ENCODE assay signal across 8 mouse cellular contexts in the genomic region with DNA sequence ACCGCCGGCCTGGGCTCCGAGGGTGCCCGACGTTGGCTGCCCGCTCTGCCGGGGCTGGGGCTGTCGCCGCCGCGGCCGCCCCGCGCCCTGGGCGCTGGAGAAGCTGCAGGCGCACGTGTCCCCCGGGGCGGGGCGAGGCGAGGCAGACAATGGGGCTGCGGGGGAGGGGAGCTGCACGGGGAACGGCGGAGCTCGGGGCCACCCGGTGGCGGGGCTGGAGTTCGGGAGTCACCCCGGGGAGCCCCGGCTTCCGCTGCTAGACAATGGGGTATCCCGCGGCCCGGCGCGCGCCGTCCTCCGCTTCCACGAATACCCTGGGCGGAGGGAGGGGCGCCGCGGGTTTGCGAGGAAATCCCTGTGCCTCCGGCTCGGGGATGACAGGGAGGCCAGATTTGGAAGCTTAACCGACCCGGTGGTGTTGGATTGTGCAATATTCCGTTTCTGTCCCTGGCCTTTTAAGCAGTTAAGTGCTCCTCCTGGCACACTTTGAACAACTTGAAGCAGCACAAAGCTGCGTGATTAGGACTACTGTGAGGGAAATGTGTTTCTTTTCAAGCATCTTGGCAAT. TPM values are rescaled to one million over a fixed set of nuclear protein-coding genes. Genes with fewer than 3 reads are reported as not detected.
DNase-seq lines count a peak whose midpoint lies in the region; ATAC-seq and TF ChIP-seq lines count a peak whose summit lies in the region.

No protein-coding gene starts in this region.

- H3K4me3 ChIP-seq in neural tube, embryonic 11.5 days (ENCODE audit: low read depth, low read length): peak overlapping the region; percentile 100
- H3K4me3 ChIP-seq in cerebellum, adult 2 months (replicated peaks; ENCODE audit: insufficient read depth, low read depth, low read length): peak overlapping the region; percentile 55
- H3K4me3 ChIP-seq in hindbrain, embryonic 13.5 days: peak overlapping the region; percentile 99
- H3K4me3 ChIP-seq in limb, embryonic 11.5 days (ENCODE audit: low read depth, low read length): peak overlapping the region; percentile 68
- peak overlapping the region; percentile 98 for H3K4me3 ChIP-seq in midbrain, embryonic 16.5 days (ENCODE audit: low read depth, low read length)

- WGBS in neural tube, embryonic 11.5 days: under 1% methylated on average over 45 of the region's 52 CpGs
- WGBS in cerebellum, adult 2 months: under 1% methylated on average over 51 of the region's 52 CpGs
- WGBS in hindbrain, embryonic 13.5 days: under 1% methylated on average over 24 of the region's 52 CpGs
- WGBS in limb, embryonic 11.5 days: under 1% methylated on average over 42 of the region's 52 CpGs
- WGBS in midbrain, embryonic 16.5 days: under 1% methylated on average over 32 of the region's 52 CpGs

- no peaks in the 10 kb centered on the region for H3K9me3 ChIP-seq in neural tube, embryonic 11.5 days (ENCODE audit: control insufficient read depth, low read length)
- no peaks in the 10 kb centered on the region for H3K9me3 ChIP-seq in hindbrain, embryonic 13.5 days
- no peaks in the 10 kb centered on the region for H3K9me3 ChIP-seq in limb, embryonic 11.5 days (ENCODE audit: control insufficient read depth, low read length)
- H3K9me3 ChIP-seq in midbrain, embryonic 16.5 days (replicated peaks; ENCODE audit: control insufficient read depth, low read length, poor library complexity, severe bottlenecking): no peaks in the 10 kb centered on the region

- no peak for TF ChIP-seq CTCF in cerebellum, adult 2 months (IDR thresholded peaks at IDR 0.05; ENCODE audit: borderline replicate concordance, insufficient read depth, low read depth, low read length)

- H3K4me2 ChIP-seq in neural tube, embryonic 11.5 days (ENCODE audit: low read depth): peak overlapping the region; percentile 56
- peak overlapping the region; percentile 57 for H3K4me2 ChIP-seq in hindbrain, embryonic 13.5 days
- H3K4me2 ChIP-seq in limb, embryonic 11.5 days (ENCODE audit: low read depth, severe bottlenecking): peak overlapping the region; percentile 41
- peak overlapping the region; percentile 68 for H3K4me2 ChIP-seq in midbrain, embryonic 16.5 days (ENCODE audit: low read length)

- H3K4me1 ChIP-seq in neural tube, embryonic 11.5 days (ENCODE audit: control insufficient read depth, insufficient read depth, low read length): peaks cover 3% of the 10 kb centered on the region; the same call in 1 of the 2 replicates
- H3K4me1 ChIP-seq in cerebellum, adult 2 months (ENCODE audit: control insufficient read depth, insufficient read depth, low read length): no peaks in the 10 kb centered on the region
- H3K4me1 ChIP-seq in hindbrain, embryonic 13.5 days (replicated peaks): peaks cover 15% of the 10 kb centered on the region
- H3K4me1 ChIP-seq in limb, embryonic 11.5 days (ENCODE audit: control insufficient read depth, insufficient read depth, low read length): peaks cover 5% of the 10 kb centered on the region
- peaks cover 21% of the 10 kb centered on the region for H3K4me1 ChIP-seq in midbrain, embryonic 16.5 days (ENCODE audit: control insufficient read depth, insufficient read depth, low read length)

- no peak for DNase-seq in neural tube, embryonic 11.5 days (ENCODE audit: low spot score)
- no peak for DNase-seq in neural tube, embryonic 10.5 days (ENCODE audit: extremely low spot score, low spot score)
- DNase-seq in cerebellum, adult 2 months: peak; percentile 85 to 86
- peak; percentile 85 to 88 for DNase-seq in frontal cortex, postnatal 10 days (ENCODE audit: low spot score in 2 of 2)
- no peak for DNase-seq in limb, embryonic 11.5 days (ENCODE audit: low spot score)
- peak; percentile 94 for DNase-seq in testis, postnatal 10 days (ENCODE audit: low spot score)

- no peaks in the 10 kb centered on the region for H3K36me3 ChIP-seq in neural tube, embryonic 11.5 days (ENCODE audit: control insufficient read depth, insufficient read depth, low read length)
- no peaks in the 10 kb centered on the region for H3K36me3 ChIP-seq in hindbrain, embryonic 13.5 days
- no peaks in the 10 kb centered on the region for H3K36me3 ChIP-seq in limb, embryonic 11.5 days (ENCODE audit: control insufficient read depth, insufficient read depth, low read length)
- no peaks in the 10 kb centered on the region for H3K36me3 ChIP-seq in midbrain, embryonic 16.5 days (ENCODE audit: control insufficient read depth, insufficient read depth, low read length)

- TF ChIP-seq POLR2A in cerebellum, adult 2 months (IDR thresholded peaks at IDR 0.05; ENCODE audit: borderline replicate concordance, insufficient read depth, low read length): no peak

- H3K27ac ChIP-seq in neural tube, embryonic 11.5 days (ENCODE audit: low read depth, low read length): peak overlapping the region; percentile 99
- H3K27ac ChIP-seq in cerebellum, adult 2 months (ENCODE audit: insufficient read depth, low read length): peak overlapping the region; percentile 45; the same call in 1 of the 2 replicates
- peak overlapping the region; percentile 100 for H3K27ac ChIP-seq in hindbrain, embryonic 13.5 days
- peak overlapping the region; percentile 97 for H3K27ac ChIP-seq in limb, embryonic 11.5 days (replicated peaks; ENCODE audit: low read depth, low read length)
- peak overlapping the region; percentile 100 for H3K27ac ChIP-seq in midbrain, embryonic 16.5 days (ENCODE audit: low read length)

- no peaks in the 10 kb centered on the region for H3K27me3 ChIP-seq in neural tube, embryonic 11.5 days (ENCODE audit: control insufficient read depth, insufficient read depth, low read length)
- H3K27me3 ChIP-seq in cerebellum, adult 2 months (ENCODE audit: control insufficient read depth, insufficient read depth, low read length): no peaks in the 10 kb centered on the region
- no peaks in the 10 kb centered on the region for H3K27me3 ChIP-seq in hindbrain, embryonic 13.5 days
- H3K27me3 ChIP-seq in limb, embryonic 11.5 days (ENCODE audit: control insufficient read depth, insufficient read depth, low read length): no peaks in the 10 kb centered on the region
- H3K27me3 ChIP-seq in midbrain, embryonic 16.5 days (ENCODE audit: control insufficient read depth, insufficient read depth, low read depth, low read length): no peaks in the 10 kb centered on the region

- H3K9ac ChIP-seq in neural tube, embryonic 11.5 days (ENCODE audit: low read length): peak overlapping the region; percentile 91
- peak overlapping the region; percentile 97 for H3K9ac ChIP-seq in hindbrain, embryonic 13.5 days
- H3K9ac ChIP-seq in limb, embryonic 11.5 days (ENCODE audit: low read length): peak overlapping the region; percentile 96
- peak overlapping the region; percentile 94 for H3K9ac ChIP-seq in midbrain, embryonic 16.5 days (ENCODE audit: low read depth, low read length)

- no peak for ATAC-seq in neural tube, embryonic 11.5 days (ENCODE audit: insufficient read depth, low FRiP score, low TSS enrichment)
- no peak for ATAC-seq in hindbrain, embryonic 13.5 days (ENCODE audit: low FRiP score)
- no peak for ATAC-seq in limb, embryonic 11.5 days (ENCODE audit: insufficient number of reproducible peaks, low FRiP score, low TSS enrichment, low read depth)
- no peak for ATAC-seq in midbrain, embryonic 16.5 days

RNA-seq across cellular contexts. Expression of a gene that starts 0.5 kb away (rescaled TPM):
- polyA plus RNA-seq in neural tube, embryonic 11.5 days (2014; fragmentation: Nextera tagmentation; extraction: Ambion mirVana): 124 and 132 TPM in 2 replicates
- 27.3 and 30.1 TPM in 2 replicates for polyA plus RNA-seq in cerebellum, adult 2 months (2012; rRNA removed)
- 89.3 and 94.2 TPM in 2 replicates for polyA plus RNA-seq in hindbrain, embryonic 13.5 days (2015; fragmentation: Nextera tagmentation; extraction: Ambion mirVana)
- polyA plus RNA-seq in limb, embryonic 11.5 days (2014; fragmentation: Nextera tagmentation; extraction: Ambion mirVana): 138 and 146 TPM in 2 replicates
- 75.2 and 87.6 TPM in 2 replicates for polyA plus RNA-seq in midbrain, embryonic 16.5 days (2015; fragmentation: Nextera tagmentation; extraction: Ambion mirVana)

RNA-seq across cellular contexts. Expression of a gene that starts 26.5 kb away (rescaled TPM):
- 0.46 TPM in 1 of 2 replicates, not detected in the other for polyA plus RNA-seq in neural tube, embryonic 11.5 days (2014; fragmentation: Nextera tagmentation; extraction: Ambion mirVana)
- 0.36 and 0.49 TPM in 2 replicates for polyA plus RNA-seq in cerebellum, adult 2 months (2012; rRNA removed)
- polyA plus RNA-seq in hindbrain, embryonic 13.5 days (2015; fragmentation: Nextera tagmentation; extraction: Ambion mirVana): 0.44 TPM in 1 of 2 replicates, not detected in the other
- polyA plus RNA-seq in limb, embryonic 11.5 days (2014; fragmentation: Nextera tagmentation; extraction: Ambion mirVana): 0.61 and 1.0 TPM in 2 replicates
- polyA plus RNA-seq in midbrain, embryonic 16.5 days (2015; fragmentation: Nextera tagmentation; extraction: Ambion mirVana): 0.35 and 0.66 TPM in 2 replicates

RNA-seq across cellular contexts. Expression of a gene that starts 44.2 kb away (rescaled TPM):
- 19.3 and 20.7 TPM in 2 replicates for polyA plus RNA-seq in neural tube, embryonic 11.5 days (2014; fragmentation: Nextera tagmentation; extraction: Ambion mirVana)
- 50.4 and 52.6 TPM in 2 replicates for polyA plus RNA-seq in cerebellum, adult 2 months (2012; rRNA removed)
- 29.4 and 30.3 TPM in 2 replicates for polyA plus RNA-seq in hindbrain, embryonic 13.5 days (2015; fragmentation: Nextera tagmentation; extraction: Ambion mirVana)
- polyA plus RNA-seq in limb, embryonic 11.5 days (2014; fragmentation: Nextera tagmentation; extraction: Ambion mirVana): 19.8 and 21.5 TPM in 2 replicates
- polyA plus RNA-seq in midbrain, embryonic 16.5 days (2015; fragmentation: Nextera tagmentation; extraction: Ambion mirVana): 42.5 and 43.4 TPM in 2 replicates

Comparison
In these comparisons a context has a peak if more than half of its experiments do, and no peak if none do; other contexts are left out.
1. DNase-seq: peak in cerebellum, adult 2 months (2 of 2), frontal cortex, postnatal 10 days (2 of 2) and testis, postnatal 10 days (single experiment); none in neural tube, embryonic 11.5 days (single experiment), neural tube, embryonic 10.5 days (single experiment) and limb, embryonic 11.5 days (single experiment).
2. H3K27ac ChIP-seq: peak in every context shown above with its lines; median percentile 100 in hindbrain, embryonic 13.5 days; 100 in midbrain, embryonic 16.5 days; 99 in neural tube, embryonic 11.5 days; 97 in limb, embryonic 11.5 days; 45 in cerebellum, adult 2 months.
3. Peak in every context shown above with its lines, with median percentiles within 50 percentile points of each other: H3K4me2 ChIP-seq, H3K4me3 ChIP-seq and H3K9ac ChIP-seq.